Mouse (Mus musculus) hindbrain, postnatal 0 days (tissue): ENCODE data around the gene Cntd1. TPM values are rescaled to one million over a fixed set of nuclear protein-coding genes. Genes with fewer than 3 reads are reported as not detected.
"Not testable (repeated sequence)": the region's sequence is repeated elsewhere in the genome, so short reads cannot be mapped to it uniquely, and the experiment has no call there.

Experiments used
- ATAC-seq: fragments of 200-750 bp; cut with Nextera tagmentation; 2 replicates; pipeline ENCODE4 v1.8.0; 2017; ENCODE audit warnings: mild to moderate bottlenecking, moderate TSS enrichment, moderate library complexity
- DNase-seq: peaks from one replicate; pipeline ENCODE4 v3.0.0-alpha.2; 2015; ENCODE audit warnings: low spot score
- H3K27ac ChIP-seq: fragments of 300-500 bp; sonication (generic); 2 replicates; pipeline ENCODE4 v1.5.1; 2014; ENCODE audit warnings: mild to moderate bottlenecking
- H3K27me3 ChIP-seq: fragments of 300-500 bp; sonication (generic); 2 replicates; pipeline ENCODE4 v1.6.1; 2014; ENCODE audit warnings: low read length, mixed read lengths; ENCODE audit not compliant: insufficient read depth
- H3K36me3 ChIP-seq: fragments of 300-500 bp; sonication (generic); 2 replicates; pipeline ENCODE4 v1.6.1; 2014; ENCODE audit warnings: low read length, mixed read lengths; ENCODE audit not compliant: insufficient read depth
- H3K4me1 ChIP-seq: fragments of 300-500 bp; sonication (generic); 2 replicates; pipeline ENCODE4 v1.6.1; 2014; ENCODE audit warnings: antibody characterized with exemption, low read length, mixed read lengths; ENCODE audit not compliant: insufficient read depth
- H3K4me2 ChIP-seq: fragments of 300-500 bp; sonication (generic); 2 replicates; pipeline ENCODE4 v1.6.1; 2014; ENCODE audit warnings: low read depth, mild to moderate bottlenecking, low read length, moderate library complexity, mixed read lengths
- H3K4me3 ChIP-seq: fragments of 300-500 bp; sonication (generic); 2 replicates; pipeline ENCODE4 v1.5.1; 2014; ENCODE audit warnings: low read length
- H3K9ac ChIP-seq: fragments of 300-500 bp; sonication (generic); replicated peaks from 2 replicates; pipeline ENCODE4 v1.6.1; 2014; ENCODE audit warnings: mild to moderate bottlenecking, low read length, moderate library complexity, mixed read lengths
- H3K9me3 ChIP-seq: fragments of 300-500 bp; sonication (generic); 2 replicates; pipeline ENCODE4 v1.6.1; 2016; ENCODE audit warnings: low read length, mixed read lengths
- CTCF ChIP-seq: IDR thresholded peaks from 2 replicates; pipeline ENCODE4 v1.5.1; 2016; ENCODE audit warnings: antibody characterized with exemption, control low read depth, low read depth
- WGBS: fragments of 180-500 bp; shearing (Covaris S2); extraction: QIAGEN DNeasy Blood & Tissue Kit; methylation state at CpG from one replicate; pipeline ENCODE4 v1.1.7; 2014; 5-methylcytosine and 5-hydroxymethylcytosine counted together
- polyA plus RNA-seq: library from polyadenylated mRNA; unstranded; fragments of >200 nt; fragmentation: Nextera tagmentation; extraction: Ambion mirVana; gene quantifications from 2 replicates; pipeline ENCODE4 v1.2.1, GENCODE M21; 2015
- total RNA-seq: library from RNA; depleted of rRNA; stranded (reverse); fragments of >200 nt; gene quantifications from 2 replicates; pipeline ENCODE4 v1.2.3, GENCODE M21; 2014

Gene Cntd1
- total and polyA plus RNA-seq, 2 experiments from 2014 or later, result 0.10 to 0.66 TPM

GRCm38 (mm10) chr11:101328941-101329635 lies 50.3 kb downstream of the Cntd1 start:
- ATAC-seq (no peak), DNase-seq (peak; percentile 17)
- H3K27ac ChIP-seq, result no peak overlapping the region
- H3K4me3 ChIP-seq, result no peak overlapping the region
- no peaks in the 10 kb centered on the region for H3K9me3 ChIP-seq
- H3K4me1 ChIP-seq, result no peaks in the 10 kb centered on the region
- peaks cover 14% of the 10 kb centered on the region; the same call in 1 of the 2 replicates for H3K36me3 ChIP-seq
- no peak for TF ChIP-seq CTCF
- H3K9ac ChIP-seq, result no peak overlapping the region
- 63% methylated on average over 6 of the region's 6 CpGs for WGBS
- H3K27me3 ChIP-seq, result no peaks in the 10 kb centered on the region
- no peak overlapping the region for H3K4me2 ChIP-seq

DNA sequence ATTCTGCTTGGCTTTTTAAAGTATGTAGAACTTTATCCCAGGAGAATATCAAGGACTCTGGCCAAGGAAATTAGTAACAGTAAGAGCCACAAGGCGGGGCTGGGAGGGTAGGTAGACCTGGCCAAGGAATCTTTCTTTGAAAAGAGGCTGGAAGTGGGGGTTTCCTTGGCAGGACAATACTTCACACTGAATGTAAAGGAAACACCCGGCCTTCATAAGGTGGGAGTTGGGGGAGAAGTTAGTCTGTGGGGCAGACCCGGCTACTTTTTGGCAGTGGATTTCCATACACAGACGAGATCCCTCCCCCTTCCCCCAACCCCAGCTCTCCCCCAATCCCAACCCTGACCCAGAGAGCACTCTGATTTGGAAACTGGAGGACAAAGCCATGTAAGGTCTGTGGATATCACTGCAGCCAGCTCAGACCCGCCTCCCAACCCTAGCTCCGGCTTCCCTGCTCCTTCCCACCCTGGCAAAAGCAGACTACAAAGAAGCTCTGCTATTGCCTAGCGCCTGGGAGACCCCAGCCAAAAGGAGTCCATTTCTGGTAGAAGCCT lies 51.6 kb downstream of the Cntd1 start, which contains the start of gene Aoc3:
Gene Aoc3 (plus strand): TSS at position 235 of the 554 bp plus-strand sequence.
- DNase-seq (no peak), ATAC-seq (no peak)
- TF ChIP-seq CTCF, result no peak
- no peaks in the 10 kb centered on the region for H3K27me3 ChIP-seq
- H3K4me1 ChIP-seq, result no peaks in the 10 kb centered on the region
- H3K9ac ChIP-seq, result no peak within 1 kb of the TSS
- 0 out of 2 replicates have a peak, but pooled peaks cover 4% of the 10 kb centered on the region for H3K36me3 ChIP-seq
- no peak within 1 kb of the TSS for H3K4me3 ChIP-seq
- H3K27ac ChIP-seq, result no peak within 1 kb of the TSS
- WGBS, result 60% methylated on average over 7 of the region's 7 CpGs
- H3K9me3 ChIP-seq, result no peaks in the 10 kb centered on the region
- H3K4me2 ChIP-seq, result no peak within 1 kb of the TSS

DNA sequence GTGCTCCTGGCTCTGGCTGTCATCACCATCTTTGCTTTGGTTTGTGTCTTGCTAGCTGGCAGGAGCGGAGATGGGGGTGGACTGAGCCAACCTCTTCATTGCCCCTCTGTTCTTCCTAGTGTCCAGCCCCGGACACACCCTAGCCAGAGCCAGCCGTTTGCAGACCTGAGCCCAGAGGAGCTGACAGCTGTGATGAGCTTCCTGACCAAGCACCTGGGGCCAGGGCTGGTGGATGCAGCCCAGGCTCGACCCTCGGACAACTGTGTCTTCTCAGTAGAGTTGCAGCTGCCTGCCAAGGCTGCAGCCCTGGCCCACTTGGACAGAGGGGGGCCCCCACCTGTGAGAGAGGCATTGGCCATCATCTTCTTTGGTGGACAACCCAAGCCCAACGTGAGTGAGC lies 52.1 kb downstream of the Cntd1 start:
- 78% methylated on average over 6 of the region's 6 CpGs for WGBS
- H3K27ac ChIP-seq, H3K27me3 ChIP-seq, DNase-seq, H3K4me1 ChIP-seq, H3K9me3 ChIP-seq, H3K9ac ChIP-seq, ATAC-seq, H3K4me2 ChIP-seq, H3K36me3 ChIP-seq, H3K4me3 ChIP-seq: not testable (repeated sequence)

DNA sequence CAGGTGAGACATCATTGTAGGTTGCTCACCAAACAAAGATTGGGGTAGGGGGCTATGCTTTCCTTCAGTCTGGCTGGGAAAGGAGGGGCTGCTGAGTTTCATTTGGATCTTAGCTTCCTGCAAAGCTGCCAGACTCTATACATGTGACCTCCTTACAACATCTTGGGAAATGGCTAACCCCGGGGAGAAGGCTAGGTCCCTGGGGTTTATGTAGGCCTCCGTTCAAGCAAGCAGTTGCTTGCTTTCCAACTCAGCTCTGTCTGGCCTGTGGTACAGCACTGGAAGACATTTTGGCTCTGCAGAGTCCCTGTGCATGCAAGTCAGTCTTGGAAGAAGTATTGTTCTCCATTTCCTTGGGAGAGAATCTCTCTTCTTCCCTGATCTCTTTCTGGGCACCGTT lies 53.7 kb downstream of the Cntd1 start:
- WGBS, result 76% methylated on average over 3 of the region's 3 CpGs
- H3K4me3 ChIP-seq, result no peak overlapping the region
- H3K9me3 ChIP-seq, result no peaks in the 10 kb centered on the region
- no peak for TF ChIP-seq CTCF
- no peak for ATAC-seq
- DNase-seq, result no peak
- no peaks in the 10 kb centered on the region for H3K27me3 ChIP-seq
- H3K36me3 ChIP-seq, result no peaks in the 10 kb centered on the region
- H3K4me2 ChIP-seq, result no peak overlapping the region
- 0 out of 2 replicates have a peak, but pooled peaks cover 3% of the 10 kb centered on the region for H3K4me1 ChIP-seq
- no peak overlapping the region for H3K27ac ChIP-seq
- no peak overlapping the region for H3K9ac ChIP-seq

- no peak overlapping the region for H3K27ac ChIP-seq
- no peaks in the 10 kb centered on the region for H3K9me3 ChIP-seq
- no peak for TF ChIP-seq CTCF
- DNase-seq, result no peak
- H3K27me3 ChIP-seq, result no peaks in the 10 kb centered on the region
- H3K4me2 ChIP-seq, result no peak overlapping the region
- H3K4me3 ChIP-seq, result no peak overlapping the region
- H3K36me3 ChIP-seq, result no peaks in the 10 kb centered on the region
- no peak for ATAC-seq
- H3K4me1 ChIP-seq, result 0 out of 2 replicates have a peak, but pooled peaks cover 3% of the 10 kb centered on the region
- WGBS, result 24% methylated on average over 10 of the region's 10 CpGs
- H3K9ac ChIP-seq, result no peak overlapping the region
These were observed 55.2 kb downstream of the Cntd1 start for GRCm38 (mm10) chr11:101334023-101334422.

DNA sequence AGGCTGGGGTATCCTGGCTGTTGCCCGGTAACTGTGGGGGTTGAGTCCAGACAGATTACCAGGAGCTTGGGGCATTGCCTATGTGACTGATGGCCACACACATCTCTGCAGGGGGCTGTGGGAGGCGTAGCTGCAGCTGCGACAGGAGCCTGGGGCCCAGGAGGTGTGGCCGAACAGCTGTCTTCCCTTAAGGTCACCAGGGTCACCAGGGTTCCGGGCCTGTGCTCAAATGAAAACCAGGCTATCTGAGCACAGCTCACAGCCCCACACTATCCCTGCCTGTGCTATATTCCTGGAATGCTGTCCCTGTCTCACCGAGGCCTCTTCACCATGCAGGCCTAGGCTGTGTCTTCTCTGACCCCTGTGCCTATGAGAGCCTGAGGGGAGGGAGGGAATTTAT lies 55.7 kb downstream of the Cntd1 start:
- ATAC-seq (no peak), DNase-seq (no peak)
- Histone ChIP-seq H3K36me3 (no peaks in the 10 kb centered on the region), H3K9me3 (no peaks in the 10 kb centered on the region), H3K9ac (no peak overlapping the region), H3K27ac (no peak overlapping the region), H3K27me3 (no peaks in the 10 kb centered on the region), H3K4me1 (0 out of 2 replicates have a peak, but pooled peaks cover 3% of the 10 kb centered on the region), H3K4me3 (no peak overlapping the region), H3K4me2 (no peak overlapping the region)
- WGBS, result 17% methylated on average over 6 of the region's 6 CpGs
- no peak for TF ChIP-seq CTCF

- no peak for ATAC-seq
- no peak overlapping the region for H3K4me3 ChIP-seq
- H3K36me3 ChIP-seq, result no peaks in the 10 kb centered on the region
- no peak for DNase-seq
- H3K27ac ChIP-seq, result no peak overlapping the region
- H3K9me3 ChIP-seq, result no peaks in the 10 kb centered on the region
- no peak for TF ChIP-seq CTCF
- no peaks in the 10 kb centered on the region for H3K27me3 ChIP-seq
- H3K9ac ChIP-seq, result no peak overlapping the region
- 87% methylated on average over 9 of the region's 9 CpGs for WGBS
- H3K4me1 ChIP-seq, result 0 out of 2 replicates have a peak, but pooled peaks cover 3% of the 10 kb centered on the region
- H3K4me2 ChIP-seq, result no peak overlapping the region
These were observed 56.9 kb downstream of the Cntd1 start for GRCm38 (mm10) chr11:101335685-101336084.
